Mouse (Mus musculus) liver, adult 10 weeks (tissue): ENCODE measurements around the gene Chd3. TPM values are rescaled to one million over a fixed set of nuclear protein-coding genes. Genes with fewer than 3 reads are reported as not detected.

Experiments used
- polyA plus RNA-seq: library from polyadenylated mRNA; stranded (reverse); fragments of 350-450 nt; fragmentation: Illumina TruSeq; extraction: RNeasy Lipid Tissue Mini Kit (QIAGEN cat#74804); gene quantifications from one replicate; pipeline ENCODE4 v1.2.3, GENCODE M21; 2014; ENCODE audit warnings: low read depth, low replicate concordance

The Chd3 gene
- 19.3 TPM for polyA plus RNA-seq

DNA sequence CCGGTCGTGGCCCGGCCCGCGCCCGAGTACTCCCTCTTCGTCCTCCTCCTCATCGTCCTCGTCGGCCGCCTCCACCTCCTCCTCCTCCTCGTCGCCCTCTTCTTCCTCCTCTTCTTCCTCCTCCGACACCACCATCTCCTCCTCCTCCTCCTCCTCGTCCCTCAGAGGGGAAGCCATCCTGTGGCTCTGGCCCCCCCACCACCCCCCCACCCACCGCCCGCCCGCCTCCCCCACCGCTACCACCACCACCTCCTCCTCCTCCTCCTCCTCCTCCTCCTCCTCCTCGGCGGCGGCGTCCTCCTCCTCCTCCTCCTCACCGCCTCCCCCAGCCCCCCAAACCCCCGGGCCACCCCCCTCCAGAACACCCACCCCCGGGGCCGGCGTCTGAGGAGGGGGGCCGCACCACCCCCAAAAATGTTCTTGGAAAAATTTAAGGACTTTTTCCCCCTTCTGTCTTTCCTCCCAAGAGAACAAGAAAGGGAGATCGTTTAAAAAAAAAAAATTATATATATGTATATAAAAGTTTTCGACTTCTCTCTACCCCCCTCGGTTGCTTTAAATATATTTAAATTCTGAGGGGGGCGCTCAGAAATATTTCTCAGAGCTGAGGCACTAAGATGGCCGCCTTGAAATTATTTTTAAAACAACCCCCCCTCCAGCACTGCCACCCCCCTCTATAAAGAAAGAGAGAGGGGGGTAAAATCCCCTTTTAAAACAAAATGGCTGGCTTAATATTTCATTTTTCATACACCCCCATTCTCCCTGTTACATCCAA is at the start of gene Chd3:
Gene Chd3, minus strand, starts transcription at position 192 of the 775 bp plus-strand sequence.

DNA sequence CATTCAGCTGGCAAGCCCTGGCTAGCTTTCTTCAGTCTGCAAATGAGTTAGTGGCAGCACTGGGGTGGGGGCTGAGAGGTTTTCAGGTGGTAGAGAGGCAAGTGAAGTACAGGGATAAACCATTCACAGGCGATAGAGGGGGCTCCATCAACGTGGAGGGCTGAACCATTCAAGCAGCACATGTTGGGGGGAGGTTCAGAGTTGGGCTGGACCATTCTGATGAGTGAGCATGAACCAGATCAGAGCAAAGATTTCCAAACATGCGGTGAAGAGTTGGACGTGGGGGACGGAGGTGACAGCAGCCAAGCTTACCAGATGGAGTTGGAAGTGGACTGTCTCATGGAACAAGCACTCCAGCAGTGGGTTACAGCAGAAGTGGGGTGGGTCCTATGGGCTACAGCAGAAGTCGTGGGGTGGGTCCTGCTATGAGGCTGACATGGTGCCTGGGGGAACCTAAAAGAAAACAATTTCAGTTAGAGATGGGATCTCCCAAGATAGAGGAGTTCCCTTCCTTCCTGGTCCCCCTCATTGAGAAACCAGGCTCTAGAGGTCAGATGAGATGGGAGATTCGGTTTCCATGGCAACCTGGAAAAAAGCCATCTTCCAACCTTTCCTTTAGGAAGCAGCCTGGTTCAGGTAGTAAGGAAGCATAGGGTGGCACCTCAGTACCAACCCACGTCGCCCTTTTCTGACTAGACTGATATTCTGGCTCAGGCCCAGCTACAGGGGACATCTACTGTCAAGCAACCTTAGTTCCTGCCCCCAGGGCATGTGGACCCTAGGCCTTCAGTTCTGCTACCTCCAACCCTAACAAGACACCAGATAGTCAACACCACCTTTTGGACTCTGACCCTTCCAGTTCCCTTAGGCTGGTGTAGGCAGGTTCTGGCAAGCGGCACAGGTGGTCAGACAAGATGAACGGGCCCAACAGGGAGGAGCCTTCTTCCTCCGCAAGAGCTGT is 44.3 kb upstream of the Chd3 start, which contains the start of gene Kdm6b:
Gene Kdm6b, minus strand, starts transcription at position 455 of the 961 bp plus-strand sequence.

DNA sequence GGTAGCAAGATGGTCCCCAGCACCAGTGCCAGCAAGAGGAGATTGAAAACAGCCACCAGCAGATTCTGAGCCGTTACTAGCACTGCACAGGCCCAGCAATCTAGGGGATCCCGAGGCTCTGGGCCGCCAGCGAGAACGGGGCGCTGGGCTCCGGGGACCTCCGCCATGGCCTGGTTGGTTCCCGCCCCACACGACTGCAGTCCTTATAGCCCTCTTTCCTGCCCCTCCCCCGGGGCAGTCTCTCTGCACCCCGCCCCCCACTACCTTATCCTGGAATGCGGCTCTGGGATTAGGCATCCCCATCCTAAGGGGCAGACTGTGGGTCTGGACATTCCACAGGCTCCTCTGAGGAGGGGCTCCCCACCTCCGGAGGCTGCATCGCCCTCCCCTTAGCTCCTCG is 28.9 kb upstream of the Chd3 start, which contains the start of gene Tmem88:
Gene Tmem88, minus strand, starts transcription at position 176 of the 400 bp plus-strand sequence.

DNA sequence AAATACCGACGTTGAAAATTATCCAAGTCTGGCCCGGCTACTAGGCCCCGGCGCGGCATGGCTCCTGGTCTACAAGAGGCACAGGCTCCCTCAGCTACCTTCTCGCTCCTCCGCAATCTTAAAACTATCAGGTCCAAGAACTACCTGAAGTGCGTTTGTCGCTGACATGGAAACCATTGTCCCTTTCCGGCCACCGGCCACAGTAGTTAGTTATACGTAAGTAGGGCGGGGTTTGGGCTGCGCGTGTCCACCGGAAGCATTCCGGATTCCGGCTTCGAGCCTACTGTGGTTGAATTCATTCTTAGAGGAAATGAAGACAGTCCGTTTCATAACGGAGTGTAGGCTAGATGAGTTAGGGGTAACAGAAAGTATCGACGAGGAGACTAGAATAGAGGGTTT is 26.0 kb upstream of the Chd3 start, which contains the start of the genes Naa38 and Cyb5d1:
Gene Naa38, plus strand, starts transcription at position 253 of the 399 bp plus-strand sequence.
Gene Cyb5d1, minus strand, starts transcription at position 397 of the 399 bp plus-strand sequence.

DNA sequence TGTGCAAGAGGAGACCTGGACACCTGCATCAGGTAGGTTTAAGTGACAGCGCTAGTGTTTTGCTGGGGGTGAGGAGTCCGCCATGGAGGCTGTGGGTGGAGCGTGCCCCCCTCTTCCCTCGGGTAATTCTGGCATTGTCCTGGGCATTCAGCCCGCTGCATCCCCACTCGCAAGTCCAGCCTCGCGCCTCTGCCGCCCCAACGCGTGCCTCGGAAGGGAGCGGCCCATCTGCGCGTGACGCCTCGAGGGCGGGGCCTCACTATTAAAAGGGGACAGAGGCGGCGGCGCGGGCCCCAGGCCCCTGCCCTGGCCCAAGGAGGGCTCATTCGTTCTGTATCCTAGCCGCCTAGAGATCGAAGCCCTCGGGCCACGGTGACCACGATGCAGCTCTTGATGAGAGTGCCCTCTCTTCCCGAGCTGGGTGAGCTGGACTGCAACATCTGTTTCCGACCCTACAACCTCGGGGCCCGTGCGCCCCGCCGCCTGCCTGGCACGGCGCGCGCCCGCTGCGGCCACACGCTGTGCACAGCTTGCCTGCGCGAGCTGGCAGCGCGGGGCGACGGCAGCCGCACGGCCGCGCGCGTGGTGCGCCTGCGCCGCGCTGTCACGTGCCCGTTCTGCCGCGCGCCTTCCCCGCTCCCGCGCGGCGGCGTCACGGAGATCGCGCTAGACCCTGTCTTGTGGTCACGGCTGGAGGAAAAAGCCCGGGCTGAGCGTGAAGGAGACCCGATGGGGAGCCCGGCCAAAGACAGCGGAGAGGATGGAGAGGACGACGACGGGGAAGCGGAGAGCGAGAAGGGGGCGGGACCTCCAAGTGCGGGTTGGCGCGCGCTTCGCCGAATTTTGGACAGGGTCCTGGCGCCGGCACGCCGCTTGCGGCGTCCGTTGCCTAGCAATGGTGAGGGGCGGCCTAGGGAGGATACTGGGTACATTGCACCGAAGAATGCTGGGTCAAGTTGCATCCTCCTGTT is 28.8 kb downstream of the Chd3 start, which contains the start of gene Rnf227:
Gene Rnf227, plus strand, starts transcription at position 301 of the 971 bp plus-strand sequence.

DNA sequence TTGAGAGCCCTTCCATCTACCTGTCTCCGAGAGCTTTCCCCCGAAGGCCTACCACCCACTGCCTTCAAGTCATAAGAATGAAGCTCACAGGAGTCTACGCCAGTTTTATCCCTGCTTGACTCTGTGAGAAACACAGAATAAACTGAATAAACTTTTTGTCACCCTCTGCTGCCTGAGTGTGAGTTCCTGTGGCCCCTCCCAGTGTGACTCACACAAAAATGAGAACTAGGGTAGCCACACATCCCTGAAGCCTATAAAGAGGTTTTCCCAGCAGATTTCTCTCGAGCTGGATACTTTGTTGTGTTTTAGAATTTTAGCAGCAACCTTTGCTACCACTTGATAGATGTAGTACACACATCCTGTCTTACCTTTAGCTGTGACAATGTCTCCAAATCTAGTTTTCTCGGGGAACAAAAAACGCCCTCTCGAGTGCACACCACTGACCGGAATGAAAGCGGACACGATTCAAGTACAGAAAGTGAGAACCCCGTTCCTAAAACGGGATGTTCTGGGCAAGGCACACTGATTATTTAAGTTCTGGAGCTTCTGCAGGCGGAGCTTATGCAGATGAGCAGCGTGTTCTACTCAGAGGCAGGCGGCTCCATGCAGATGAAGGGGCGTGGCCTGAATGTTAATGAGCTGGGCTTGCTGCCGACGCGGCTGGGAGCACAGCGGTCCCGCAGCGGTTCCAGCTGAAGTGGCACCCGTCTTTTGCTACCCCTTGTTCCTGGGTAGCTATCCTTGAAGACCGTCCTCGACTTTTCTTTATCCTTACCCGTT is 43.4 kb downstream of the Chd3 start, which contains the start of gene Kcnab3:
Gene Kcnab3, plus strand, starts transcription at position 631 of the 780 bp plus-strand sequence.

DNA sequence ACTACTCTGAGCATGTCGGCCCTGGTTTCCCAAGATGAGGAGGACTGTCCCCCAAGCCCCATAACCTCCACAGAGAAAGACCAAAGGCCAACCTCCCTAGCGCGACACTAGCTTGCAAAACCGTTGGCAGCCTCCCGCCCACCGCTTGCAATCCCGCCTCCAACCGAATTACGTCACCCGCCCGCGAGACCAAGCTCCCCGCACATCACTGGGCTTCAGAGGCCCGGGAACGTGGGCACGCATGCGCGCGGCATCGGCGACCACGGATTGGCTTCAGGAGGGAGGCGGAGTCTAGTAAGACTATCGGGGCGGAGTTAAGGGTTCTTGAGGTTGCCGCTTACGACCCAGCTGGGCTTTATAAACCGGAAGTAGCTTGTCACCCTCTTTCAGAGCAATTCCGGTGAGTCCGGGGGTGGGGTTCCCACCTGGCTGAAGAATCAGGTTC is 45.5 kb downstream of the Chd3 start, which contains the start of the genes Cntrob and Trappc1:
Gene Cntrob, minus strand, starts transcription at position 109 of the 445 bp plus-strand sequence.
Gene Trappc1, plus strand, starts transcription at position 314 of the 445 bp plus-strand sequence.

Other genes starting within 250 kb of the Chd3 start
- gene Hes7, start 249.0 kb downstream of the Chd3 start, polyA plus RNA-seq: not detected
- not detected for gene 9130213A22Rik, start 246.8 kb downstream of the Chd3 start, polyA plus RNA-seq
- not detected for gene Aloxe3, start 243.5 kb downstream of the Chd3 start, polyA plus RNA-seq
- gene Alox12b, start 212.4 kb downstream of the Chd3 start, polyA plus RNA-seq: not detected
- not detected for gene Alox8, start 171.6 kb downstream of the Chd3 start, polyA plus RNA-seq
- gene Gucy2e, start 132.4 kb downstream of the Chd3 start, polyA plus RNA-seq: not detected
- gene Cntrob, start 45.6 kb downstream of the Chd3 start, polyA plus RNA-seq: 4.0 TPM
- 52.4 TPM for gene Trappc1, start 45.4 kb downstream of the Chd3 start, polyA plus RNA-seq
- gene Kcnab3, start 43.1 kb downstream of the Chd3 start, polyA plus RNA-seq: not detected
- gene Rnf227, start 28.9 kb downstream of the Chd3 start, polyA plus RNA-seq: 0.79 TPM
- 5.9 TPM for gene Naa38, start 26.1 kb upstream of the Chd3 start, polyA plus RNA-seq
- 31.9 TPM for gene Cyb5d1, start 26.2 kb upstream of the Chd3 start, polyA plus RNA-seq
- gene Tmem88, start 28.8 kb upstream of the Chd3 start, polyA plus RNA-seq: not detected
- gene Kdm6b, start 44.3 kb upstream of the Chd3 start, polyA plus RNA-seq: 1.9 TPM
- gene Dnah2, start 179.7 kb upstream of the Chd3 start, polyA plus RNA-seq: not detected
- gene Efnb3, start 190.8 kb upstream of the Chd3 start, polyA plus RNA-seq: not detected
- 1.1 TPM for gene Wrap53, start 210.8 kb upstream of the Chd3 start, polyA plus RNA-seq
- 3.8 TPM for gene Trp53, start 211.0 kb upstream of the Chd3 start, polyA plus RNA-seq
- gene Atp1b2, start 236.5 kb upstream of the Chd3 start, polyA plus RNA-seq: 0.13 TPM
- not detected for gene Shbg, start 248.5 kb upstream of the Chd3 start, polyA plus RNA-seq